Mouse (Mus musculus) thymus, postnatal 10 days (tissue): ENCODE data around the gene Diablo.

ENCODE experiments used
- DNase-seq, 2 experiments: peaks; one replicate each; pipeline ENCODE4 v3.0.0; 2021; ENCODE audit warnings: low spot score in 2 of 2

Diablo gene

GRCm38 (mm10) chr5:123507936-123508723 is 15.8 kb downstream of the Diablo start:
- DNase-seq = peak; percentile 80 to 89

- no peak for DNase-seq
Observed at GRCm38 (mm10) chr5:123501973-123502372, 22.0 kb downstream of the Diablo start.

- DNase-seq = peak in 1 of 2 experiments; percentile 47
Observed at GRCm38 (mm10) chr5:123499717-123500116, 24.3 kb downstream of the Diablo start.

GRCm38 (mm10) chr5:123489935-123490334 is 34.0 kb downstream of the Diablo start:
- DNase-seq = no peak

GRCm38 (mm10) chr5:123489112-123489785 is 34.7 kb downstream of the Diablo start, which contains the start of the genes Lrrc43 and Il31:
Gene Lrrc43, plus strand, starts transcription at chr5:123489305.
Gene Il31, minus strand, starts transcription at chr5:123489489.
- DNase-seq = no peak

DNA sequence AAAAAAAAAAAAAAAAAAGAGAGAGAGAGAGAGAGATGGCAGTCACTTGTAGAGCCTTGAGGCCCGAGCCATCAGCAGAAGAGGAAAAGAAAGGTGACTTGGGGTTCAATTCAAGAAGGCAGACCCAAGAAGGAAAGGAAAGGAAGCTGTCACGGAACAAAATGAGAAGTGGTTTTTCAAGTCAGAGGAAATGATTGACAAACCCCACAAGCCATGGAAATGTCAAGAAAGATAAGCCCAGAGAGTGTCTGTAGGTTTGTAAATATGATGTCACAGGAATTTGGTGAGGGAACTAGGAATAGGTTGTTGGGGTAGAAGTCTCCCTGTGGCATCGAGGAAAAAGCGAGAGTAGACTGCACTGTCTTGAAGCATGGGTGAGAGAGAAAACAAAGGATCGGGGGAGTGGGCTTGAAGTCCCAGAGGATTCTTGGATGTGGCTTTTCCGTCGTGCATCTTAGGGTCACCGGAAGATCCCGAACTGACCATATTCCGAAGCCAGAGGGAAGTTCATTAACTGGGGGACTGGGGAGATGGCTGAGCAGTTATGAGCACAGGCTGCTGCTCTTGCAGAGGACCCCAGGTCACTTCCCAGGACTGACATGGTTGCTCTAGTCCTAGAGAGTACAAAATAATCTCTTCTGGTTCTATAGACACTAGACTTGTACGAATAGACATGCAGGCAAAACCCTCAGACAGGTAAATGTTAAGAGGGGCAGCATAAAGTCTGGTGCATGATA is 36.1 kb downstream of the Diablo start:
- DNase-seq = no peak

DNA sequence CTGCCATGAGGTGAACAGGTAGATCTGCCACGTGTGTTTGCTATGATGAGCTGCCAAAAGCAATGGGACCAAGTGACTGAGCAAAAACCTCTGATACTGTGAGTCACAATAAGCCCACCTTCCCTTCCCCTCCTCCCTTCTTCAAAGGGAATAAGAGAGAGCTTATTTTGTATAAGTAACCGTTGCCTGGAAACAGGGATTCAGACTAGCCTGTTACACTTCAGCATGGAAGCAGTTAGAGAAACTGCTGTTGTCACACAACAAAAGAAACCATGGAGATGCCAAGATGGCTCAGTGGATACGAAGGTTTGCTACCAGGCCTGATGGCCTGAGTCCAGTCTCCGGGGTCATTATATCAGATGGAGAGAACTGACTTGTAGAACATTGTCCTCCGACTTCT is 50.2 kb downstream of the Diablo start:
- no peak for DNase-seq

GRCm38 (mm10) chr5:123470784-123471400 is 53.1 kb downstream of the Diablo start:
- no peak for DNase-seq

GRCm38 (mm10) chr5:123464638-123465037 is 59.3 kb downstream of the Diablo start:
- no peak for DNase-seq

DNA sequence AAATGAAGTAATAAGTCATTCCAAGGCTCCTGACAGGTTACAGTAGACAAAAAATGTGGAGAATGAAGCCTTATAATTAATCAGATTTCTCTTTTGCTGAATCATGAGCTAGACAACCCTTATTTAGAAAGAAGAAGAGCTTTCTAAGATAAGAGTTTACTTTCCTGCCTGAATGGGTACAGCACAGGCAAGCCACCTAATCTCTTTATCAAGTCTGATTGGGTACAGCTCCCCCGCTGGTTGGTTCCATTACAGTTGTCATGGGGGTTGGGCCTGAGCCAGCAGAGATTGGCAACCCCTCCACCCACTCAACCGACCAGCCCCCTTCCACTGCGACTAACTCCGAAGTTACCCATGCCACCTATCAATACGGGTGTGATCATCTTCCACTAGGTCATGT is 62.6 kb downstream of the Diablo start:
- DNase-seq = no peak
